Mouse (Mus musculus) heart, postnatal 0 days (tissue): ENCODE data around the gene Lrmp. TPM values are rescaled to one million over a fixed set of nuclear protein-coding genes. Genes with fewer than 3 reads are reported as not detected.

ENCODE experiments used
- ATAC-seq: fragments of 200-750 bp; cut with Nextera tagmentation; 2 replicates; pipeline ENCODE4 v1.8.0; 2017; ENCODE audit warnings: low read depth, moderate number of reproducible peaks, moderate library complexity; ENCODE audit not compliant: insufficient read depth
- DNase-seq: peaks from one replicate; pipeline ENCODE4 v3.0.0-alpha.2; 2016; ENCODE audit warnings: low spot score
- H3K27ac ChIP-seq: fragments of 300-500 bp; sonication (generic); 2 replicates; pipeline ENCODE4 v1.5.1; 2014; ENCODE audit warnings: low read depth, mild to moderate bottlenecking
- H3K27me3 ChIP-seq: fragments of 300-500 bp; sonication (generic); 2 replicates; pipeline ENCODE4 v1.6.1; 2014; ENCODE audit warnings: low read length, mixed read lengths; ENCODE audit not compliant: control insufficient read depth, insufficient read depth
- H3K36me3 ChIP-seq: fragments of 300-500 bp; sonication (generic); replicated peaks from 2 replicates; pipeline ENCODE4 v1.6.1; 2014; ENCODE audit warnings: low read length, mixed read lengths; ENCODE audit not compliant: control insufficient read depth, insufficient read depth
- H3K4me1 ChIP-seq: fragments of 300-500 bp; sonication (generic); 2 replicates; pipeline ENCODE4 v1.6.1; 2014; ENCODE audit warnings: antibody characterized with exemption; ENCODE audit not compliant: control insufficient read depth, insufficient read depth
- H3K4me2 ChIP-seq: fragments of 300-500 bp; sonication (generic); 2 replicates; pipeline ENCODE4 v1.6.1; 2014; ENCODE audit warnings: low read depth, mild to moderate bottlenecking, low read length, moderate library complexity
- H3K4me3 ChIP-seq: fragments of 300-500 bp; sonication (generic); 2 replicates; pipeline ENCODE4 v1.5.1; 2014; ENCODE audit warnings: low read depth, low read length
- H3K9ac ChIP-seq: fragments of 300-500 bp; sonication (generic); replicated peaks from 2 replicates; pipeline ENCODE4 v1.6.1; 2014; ENCODE audit warnings: low read depth, low read length, mixed read lengths
- H3K9me3 ChIP-seq: fragments of 300-500 bp; sonication (generic); replicated peaks from 2 replicates; pipeline ENCODE4 v1.6.1; 2016; ENCODE audit warnings: low read length; ENCODE audit not compliant: control insufficient read depth
- CTCF ChIP-seq: IDR thresholded peaks from 2 replicates; pipeline ENCODE4 v1.5.1; 2016; ENCODE audit warnings: antibody characterized with exemption, control low read depth, low read depth
- EP300 ChIP-seq: IDR thresholded peaks from 2 replicates; pipeline ENCODE4 v1.6.1; 2016; ENCODE audit warnings: antibody characterized with exemption, low read depth
- WGBS: fragments of 180-500 bp; shearing (Covaris S2); extraction: QIAGEN DNeasy Blood & Tissue Kit; methylation state at CpG from one replicate; pipeline ENCODE4 v1.1.7; 2014; 5-methylcytosine and 5-hydroxymethylcytosine counted together
- polyA plus RNA-seq: library from polyadenylated mRNA; unstranded; fragments of >200 nt; fragmentation: Nextera tagmentation; extraction: Ambion mirVana; gene quantifications from 2 replicates; pipeline ENCODE4 v1.2.1, GENCODE M21; 2015
- total RNA-seq: library from RNA; depleted of rRNA; stranded (reverse); fragments of >200 nt; gene quantifications from 2 replicates; pipeline ENCODE4 v1.2.3, GENCODE M21; 2014; ENCODE audit warnings: low replicate concordance

Gene Lrmp
- total and polyA plus RNA-seq, 2 experiments from 2014 or later: 0.98 to 4.2 TPM

DNA sequence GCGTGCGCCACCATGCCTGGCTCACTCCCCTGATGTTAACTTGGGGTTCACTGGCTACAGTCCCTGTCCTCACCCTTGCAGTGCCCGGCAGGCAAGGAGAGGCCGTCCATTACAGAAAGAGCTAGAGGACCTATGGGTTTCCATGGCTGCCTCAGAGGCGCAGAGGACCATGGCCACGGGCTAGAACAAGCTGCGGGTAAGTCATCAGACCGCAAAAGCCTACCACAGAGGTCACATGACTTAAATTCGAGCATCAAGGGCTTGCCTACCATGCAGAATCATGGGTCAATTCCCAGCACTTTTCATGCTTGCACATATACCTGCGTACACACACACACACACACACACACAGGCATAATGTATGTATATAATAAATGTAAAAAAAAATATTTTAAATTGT, 10.0 kb upstream of the Lrmp start:
- 93% methylated on average over 10 of the region's 10 CpGs for WGBS

DNA sequence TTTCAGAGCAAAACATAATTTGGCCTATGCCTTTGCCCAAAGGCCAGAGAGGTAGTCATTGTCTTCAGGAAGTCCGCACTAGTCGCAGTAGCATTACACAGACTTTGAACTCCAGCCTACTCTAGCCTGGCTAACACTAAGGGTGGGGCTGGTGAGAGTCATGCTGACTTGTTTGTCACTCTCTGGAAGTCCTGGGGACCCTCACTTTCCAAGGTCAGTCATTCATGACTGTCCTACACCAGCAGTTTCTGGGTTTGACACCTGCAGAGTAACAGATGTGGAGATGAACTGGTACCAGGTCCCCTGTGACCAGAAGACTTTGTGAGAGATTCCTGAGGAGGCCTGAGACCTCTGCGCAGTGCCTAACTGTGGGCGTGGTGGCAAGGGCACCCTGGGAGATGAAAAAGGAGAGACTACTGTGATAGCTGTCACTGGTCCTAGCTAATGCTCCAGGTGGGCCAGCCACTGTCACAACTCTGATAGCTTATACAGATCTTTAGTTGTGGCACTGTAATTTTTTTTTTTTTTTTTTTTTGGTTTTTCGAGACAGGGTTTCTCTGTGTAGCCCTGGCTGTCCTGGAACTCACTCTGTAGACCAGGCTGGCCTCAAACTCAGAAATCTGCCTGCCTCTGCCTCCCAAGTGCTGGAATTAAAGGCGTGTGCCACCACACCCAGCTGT, 9.2 kb upstream of the Lrmp start:
- Histone ChIP-seq H3K9me3 (0 out of 2 replicates have a peak, but pooled peaks cover 3% of the 10 kb centered on the region), H3K4me2 (no peak overlapping the region), H3K36me3 (no peaks in the 10 kb centered on the region), H3K4me3 (no peak overlapping the region), H3K27ac (no peak overlapping the region), H3K9ac (no peak overlapping the region), H3K27me3 (no peaks in the 10 kb centered on the region), H3K4me1 (0 out of 2 replicates have a peak, but pooled peaks cover 4% of the 10 kb centered on the region)
- TF ChIP-seq EP300 (no peak), CTCF (no peak)
- DNase-seq (no peak), ATAC-seq (no peak)
- WGBS: 93% methylated on average over 5 of the region's 6 CpGs

More for the DNA sequence above, 10.0 kb upstream of the Lrmp start:
- TF ChIP-seq EP300 (no peak), CTCF (no peak)
- H3K4me3 ChIP-seq: no peak overlapping the region
- ATAC-seq: no peak
- H3K9me3 ChIP-seq: 0 out of 2 replicates have a peak, but pooled peaks cover 3% of the 10 kb centered on the region
- peaks cover 12% of the 10 kb centered on the region for H3K4me1 ChIP-seq
- H3K27ac ChIP-seq: no peak overlapping the region
- H3K9ac ChIP-seq: no peak overlapping the region
- H3K27me3 ChIP-seq: no peaks in the 10 kb centered on the region
- no peaks in the 10 kb centered on the region for H3K36me3 ChIP-seq
- no peak for DNase-seq
- H3K4me2 ChIP-seq: no peak overlapping the region

DNA sequence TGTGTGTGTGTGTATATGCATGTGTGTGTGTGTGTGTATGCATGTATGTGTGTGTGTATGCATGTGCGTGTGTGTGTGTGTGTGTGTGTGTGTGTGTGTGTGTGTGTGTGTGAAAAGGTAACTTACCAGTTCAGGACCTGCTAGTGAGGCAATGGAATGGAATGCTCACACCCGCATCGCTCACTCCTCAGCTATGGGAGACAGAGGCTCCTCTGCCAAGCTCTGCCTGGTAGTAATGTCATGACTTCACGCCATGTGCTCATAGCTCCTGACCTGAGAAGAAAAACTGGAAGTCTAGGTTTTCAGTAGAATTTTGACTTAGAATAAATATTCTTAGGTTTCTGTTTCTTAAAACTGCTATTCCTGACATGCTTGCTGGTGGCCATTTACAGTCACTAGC, 4.7 kb upstream of the Lrmp start:
- Histone ChIP-seq H3K27ac (no peak overlapping the region), H3K36me3 (no peaks in the 10 kb centered on the region), H3K4me3 (no peak overlapping the region), H3K4me2 (no peak overlapping the region), H3K9me3 (0 out of 2 replicates have a peak, but pooled peaks cover 3% of the 10 kb centered on the region), H3K27me3 (no peaks in the 10 kb centered on the region), H3K9ac (no peak overlapping the region), H3K4me1 (no peaks in the 10 kb centered on the region)
- TF ChIP-seq CTCF (no peak), EP300 (no peak)
- no peak for DNase-seq
- ATAC-seq: no peak
- 88% methylated on average over 4 of the region's 4 CpGs for WGBS

DNA sequence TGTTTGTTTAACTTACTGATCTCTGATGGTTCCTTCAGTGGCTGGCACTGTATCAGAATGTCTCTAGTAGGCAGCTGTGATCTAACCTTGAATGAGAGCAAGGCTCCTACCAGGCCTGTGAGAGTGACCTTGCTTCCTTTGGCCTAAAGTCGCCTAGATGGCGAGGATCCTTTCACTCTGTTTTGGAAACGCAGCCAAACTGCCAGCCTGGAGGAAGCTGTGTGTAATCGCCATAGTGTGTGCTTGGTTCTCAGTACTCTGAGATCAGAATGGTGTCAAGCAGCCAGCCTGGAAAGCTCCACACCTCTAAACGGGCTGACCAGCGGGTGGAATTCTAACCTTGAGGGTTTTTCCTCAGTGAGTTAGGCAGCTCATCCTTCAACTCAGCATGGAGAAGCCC, 2.6 kb upstream of the Lrmp start:
- DNase-seq (no peak), ATAC-seq (no peak)
- Histone ChIP-seq H3K9ac (no peak overlapping the region), H3K27me3 (no peaks in the 10 kb centered on the region), H3K4me1 (no peaks in the 10 kb centered on the region), H3K4me3 (no peak overlapping the region), H3K9me3 (0 out of 2 replicates have a peak, but pooled peaks cover 3% of the 10 kb centered on the region), H3K4me2 (no peak overlapping the region), H3K27ac (no peak overlapping the region), H3K36me3 (no peaks in the 10 kb centered on the region)
- 48% methylated on average over 6 of the region's 6 CpGs for WGBS
- no peak for TF ChIP-seq EP300
- no peak for TF ChIP-seq CTCF

DNA sequence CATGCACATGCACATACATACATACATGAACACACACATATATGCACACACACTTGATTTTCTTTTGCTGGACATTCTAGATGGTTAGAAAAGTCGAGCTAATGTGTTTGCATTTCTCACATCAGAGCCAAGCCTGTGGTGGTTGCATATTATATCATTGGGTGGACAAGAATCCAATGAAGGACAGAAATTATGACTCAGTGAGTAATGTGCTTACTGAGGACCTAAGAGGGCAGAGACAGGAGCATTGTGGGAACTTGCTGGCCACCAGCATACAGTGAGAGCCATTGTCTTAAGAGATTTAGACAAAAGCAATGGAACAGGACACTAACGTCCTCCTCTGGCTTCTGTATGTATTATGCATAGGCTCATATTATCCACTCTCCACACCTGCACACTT, 892 bp upstream of the Lrmp start:
- H3K36me3 ChIP-seq: no peaks in the 10 kb centered on the region
- no peaks in the 10 kb centered on the region for H3K27me3 ChIP-seq
- 0 out of 2 replicates have a peak, but pooled peaks cover 3% of the 10 kb centered on the region for H3K9me3 ChIP-seq
- DNase-seq (no peak), ATAC-seq (no peak)
- H3K27ac ChIP-seq: no peak overlapping the region
- H3K4me3 ChIP-seq: no peak overlapping the region
- H3K4me2 ChIP-seq: no peak overlapping the region
- 0 out of 2 replicates have a peak, but pooled peaks cover 1% of the 10 kb centered on the region for H3K4me1 ChIP-seq
- WGBS: 73% methylated on average over 2 of the region's 2 CpGs
- no peak for TF ChIP-seq CTCF
- no peak for TF ChIP-seq EP300
- H3K9ac ChIP-seq: no peak overlapping the region
